Mouse (Mus musculus) bone marrow macrophage, adult 2 months (primary cell): ENCODE results near the gene Clec4n.

Experiments used
- CTCF ChIP-seq: IDR thresholded peaks from 2 replicates; pipeline ENCODE4 v1.5.1; 2012; ENCODE audit warnings: low read depth, mild to moderate bottlenecking, low read length, moderate library complexity
- POLR2A ChIP-seq: IDR thresholded peaks from 2 replicates; pipeline ENCODE4 v1.6.1; 2012; ENCODE audit warnings: mild to moderate bottlenecking, low read depth, low read length, borderline replicate concordance

DNA sequence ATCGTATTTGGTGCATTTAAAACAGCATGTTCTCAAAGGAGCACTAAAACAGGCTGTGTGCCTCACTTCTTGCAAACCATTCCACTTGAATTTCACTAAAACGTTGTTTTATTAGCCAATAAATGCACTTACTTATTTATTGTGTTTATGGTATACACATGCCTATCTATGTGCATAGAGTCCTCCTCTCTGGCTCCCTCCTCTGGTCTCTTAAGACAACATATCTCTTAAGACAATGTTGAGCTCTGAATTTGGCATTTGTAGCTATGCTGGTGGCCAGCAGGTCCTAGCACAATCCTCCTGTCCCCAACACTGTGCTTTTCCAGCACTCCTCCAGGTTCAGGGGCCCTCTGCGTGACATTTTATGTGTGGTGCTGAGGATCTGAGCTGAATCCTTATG, 29.3 kb downstream of the Clec4n start:
- TF ChIP-seq POLR2A (no peak), CTCF (no peak)
